Mouse (Mus musculus) small intestine, adult 2 months (tissue): ENCODE results near the gene Gm28845.

Experiments
- CTCF ChIP-seq: fragments of 200-500 bp; IDR thresholded peaks from 2 replicates; pipeline ENCODE4 v1.5.1; 2012; ENCODE audit warnings: low read depth, mild to moderate bottlenecking, control low read depth, inconsistent platforms, low read length, moderate library complexity, mixed read lengths; ENCODE audit not compliant: insufficient replicate concordance, insufficient read length; ENCODE audit errors: extremely low read depth
- POLR2A ChIP-seq: fragments of 200-500 bp; IDR thresholded peaks from 2 replicates; pipeline ENCODE4 v1.6.1; 2012; ENCODE audit warnings: low read depth, mild to moderate bottlenecking, control low read depth, inconsistent platforms, low read length, moderate library complexity

- TF ChIP-seq CTCF: no peak
- no peak for TF ChIP-seq POLR2A
These were observed 55.2 kb downstream of the Gm28845 start for GRCm38 (mm10) chr1:65064201-65064600.
